Mouse (Mus musculus): ENCODE measurements around the gene Ica1.

GRCm38 (mm10) chr6:8691199-8691975 is 86.9 kb downstream of the Ica1 start:
- peak; percentile 63; the same call in 1 of the 2 replicates for TF ChIP-seq ELF1 (IDR thresholded peaks at IDR 0.05; ENCODE audit: low read depth, low read length)
- TF ChIP-seq MYB (IDR thresholded peaks at IDR 0.05; ENCODE audit: low read depth, low read length): no peak
- TF ChIP-seq POLR2A (IDR thresholded peaks at IDR 0.05; ENCODE audit: control insufficient read depth in 1 of 2, insufficient read depth in 1 of 2, low read depth in 1 of 2, low read length in 2 of 2, poor library complexity in 1 of 2): no peak
- no peak for TF ChIP-seq TCF12 (IDR thresholded peaks at IDR 0.05; ENCODE audit: low read depth, low read length)
- no peak for TF ChIP-seq USF1 (IDR thresholded peaks at IDR 0.05; ENCODE audit: low read depth, low read length)
- TF ChIP-seq CTCF (IDR thresholded peaks at IDR 0.05 in 2 of 3, conservative IDR thresholded peaks at IDR 0.05 in 1 of 3; ENCODE audit: control insufficient read depth in 1 of 3, insufficient read depth in 1 of 3, low read depth in 2 of 3, low read length in 3 of 3, poor library complexity in 1 of 3, severe bottlenecking in 1 of 3): no peak
- no peak for TF ChIP-seq SIN3A (IDR thresholded peaks at IDR 0.05; ENCODE audit: low read length)
- TF ChIP-seq MAFK (IDR thresholded peaks at IDR 0.05; ENCODE audit: borderline replicate concordance, low read depth, low read length): no peak
- no peak for TF ChIP-seq MAX (IDR thresholded peaks at IDR 0.05; ENCODE audit: low read length)
- TF ChIP-seq ETS1 (IDR thresholded peaks at IDR 0.05; ENCODE audit: low read depth, low read length): no peak
- no peak for TF ChIP-seq E2F4 (IDR thresholded peaks at IDR 0.05; ENCODE audit: borderline replicate concordance, low read depth, low read length)
- TF ChIP-seq GATA1 (IDR thresholded peaks at IDR 0.05; ENCODE audit: low read depth, low read length): 0 out of 2 replicates have a peak, but pooled peaks have one; percentile 28
- no peak for TF ChIP-seq JUND (IDR thresholded peaks at IDR 0.05; ENCODE audit: low read depth, low read length)
- TF ChIP-seq CHD1 (IDR thresholded peaks at IDR 0.05; ENCODE audit: low read depth, low read length): no peak
